Mouse (Mus musculus): ENCODE measurements around the gene Cep57l1.

The Cep57l1 gene

DNA sequence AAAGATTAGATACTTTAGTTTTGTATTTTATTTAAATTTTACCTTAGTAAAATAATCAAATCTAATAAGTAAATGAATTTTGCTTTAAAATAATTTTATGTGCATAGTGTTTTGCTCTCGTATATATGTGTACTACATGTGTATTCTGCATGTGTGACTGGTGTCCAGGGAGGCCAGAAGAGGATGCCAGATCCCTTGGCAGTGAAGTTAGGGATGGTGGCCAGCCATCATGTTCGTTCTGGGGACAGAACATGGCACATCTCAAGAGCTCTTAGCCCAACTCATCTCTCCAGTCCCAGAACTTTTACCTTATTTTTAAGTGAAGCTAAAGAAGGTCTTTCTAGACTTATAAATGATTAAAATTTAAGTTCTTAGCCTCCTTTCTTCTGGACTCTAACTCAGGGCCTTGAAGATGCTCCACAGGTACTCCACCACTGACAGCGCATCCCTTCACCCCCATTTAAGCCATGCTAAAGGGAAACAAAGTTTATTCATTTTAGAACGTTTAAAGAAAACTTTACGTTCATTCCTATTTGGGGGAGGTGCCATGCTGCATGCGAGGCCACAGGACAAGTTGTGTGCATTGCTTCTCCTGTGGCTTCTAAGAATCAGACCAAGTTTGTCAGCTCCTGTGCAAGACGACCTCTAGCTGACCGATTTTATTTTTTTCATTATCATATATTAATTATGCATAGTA, 8.5 kb upstream of the Cep57l1 start:
- DNase-seq (ENCODE audit: extremely low spot score, low spot score) = no peak

DNA sequence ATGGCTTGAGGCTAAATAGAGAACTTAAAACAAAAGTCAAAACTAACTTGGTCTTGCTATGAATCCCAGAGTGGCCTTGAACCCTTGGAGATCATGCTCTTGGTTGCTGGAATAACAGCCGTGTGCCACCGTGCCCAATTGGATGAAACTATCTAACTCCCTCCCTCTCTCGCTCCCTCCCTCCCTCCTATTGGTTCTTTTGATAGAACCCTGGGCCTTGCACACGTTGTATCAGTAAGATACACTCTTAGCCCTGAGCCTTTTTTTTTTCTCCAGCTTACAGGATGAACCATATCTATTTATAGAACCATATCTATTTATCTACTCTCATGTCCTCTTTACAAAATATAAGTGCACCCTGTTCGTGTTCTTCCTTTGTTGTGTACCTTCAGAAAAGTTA, 6.8 kb upstream of the Cep57l1 start:
- no peak for DNase-seq (ENCODE audit: extremely low spot score, low spot score)

DNA sequence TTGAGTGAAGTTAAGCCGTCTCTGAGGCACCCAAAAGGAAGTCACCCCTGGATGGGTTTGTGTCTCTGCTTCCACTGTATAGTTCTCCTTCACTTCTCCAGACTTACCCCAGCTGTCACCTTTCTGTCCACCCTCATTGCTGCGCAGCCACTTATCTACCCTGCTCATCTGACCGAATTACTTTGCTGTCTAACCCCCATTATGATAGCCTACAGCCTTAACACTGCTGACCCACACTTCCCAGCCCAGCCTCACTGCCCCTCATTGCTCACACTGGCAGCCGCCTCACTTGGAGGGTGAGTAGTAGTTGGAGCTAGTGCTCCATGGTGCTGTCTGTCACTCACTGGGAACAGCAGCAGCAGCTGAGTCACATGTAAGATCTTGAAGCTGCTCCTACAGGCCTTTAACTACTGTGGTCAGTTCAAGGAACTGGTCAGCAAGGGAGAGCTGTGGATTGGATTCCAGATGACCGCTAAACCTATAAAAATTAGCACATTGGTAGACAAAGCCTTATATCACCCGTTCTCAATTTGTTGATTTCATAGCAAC, 4.7 kb upstream of the Cep57l1 start:
- no peak for DNase-seq (ENCODE audit: extremely low spot score, low spot score)

DNA sequence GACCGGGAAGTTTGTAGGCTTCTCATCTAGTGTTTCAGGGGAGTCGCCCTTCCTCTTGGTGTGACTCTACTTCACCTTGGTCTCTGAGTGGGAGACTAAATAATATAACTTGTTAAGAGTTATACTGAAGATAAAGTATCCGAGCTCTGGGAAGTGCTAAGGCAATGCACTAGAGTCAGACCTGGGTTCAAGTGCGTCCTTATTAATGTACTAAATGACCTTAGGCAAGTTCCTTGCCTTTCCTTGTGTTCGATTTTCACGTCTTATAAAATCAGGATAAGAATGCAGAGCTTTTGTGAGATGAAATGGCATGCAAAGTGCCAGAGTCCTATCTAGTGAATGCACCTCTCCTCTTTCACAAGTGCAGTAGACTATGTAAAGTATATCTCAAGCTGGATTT, 2.9 kb upstream of the Cep57l1 start:
- DNase-seq (ENCODE audit: extremely low spot score, low spot score) = no peak

DNA sequence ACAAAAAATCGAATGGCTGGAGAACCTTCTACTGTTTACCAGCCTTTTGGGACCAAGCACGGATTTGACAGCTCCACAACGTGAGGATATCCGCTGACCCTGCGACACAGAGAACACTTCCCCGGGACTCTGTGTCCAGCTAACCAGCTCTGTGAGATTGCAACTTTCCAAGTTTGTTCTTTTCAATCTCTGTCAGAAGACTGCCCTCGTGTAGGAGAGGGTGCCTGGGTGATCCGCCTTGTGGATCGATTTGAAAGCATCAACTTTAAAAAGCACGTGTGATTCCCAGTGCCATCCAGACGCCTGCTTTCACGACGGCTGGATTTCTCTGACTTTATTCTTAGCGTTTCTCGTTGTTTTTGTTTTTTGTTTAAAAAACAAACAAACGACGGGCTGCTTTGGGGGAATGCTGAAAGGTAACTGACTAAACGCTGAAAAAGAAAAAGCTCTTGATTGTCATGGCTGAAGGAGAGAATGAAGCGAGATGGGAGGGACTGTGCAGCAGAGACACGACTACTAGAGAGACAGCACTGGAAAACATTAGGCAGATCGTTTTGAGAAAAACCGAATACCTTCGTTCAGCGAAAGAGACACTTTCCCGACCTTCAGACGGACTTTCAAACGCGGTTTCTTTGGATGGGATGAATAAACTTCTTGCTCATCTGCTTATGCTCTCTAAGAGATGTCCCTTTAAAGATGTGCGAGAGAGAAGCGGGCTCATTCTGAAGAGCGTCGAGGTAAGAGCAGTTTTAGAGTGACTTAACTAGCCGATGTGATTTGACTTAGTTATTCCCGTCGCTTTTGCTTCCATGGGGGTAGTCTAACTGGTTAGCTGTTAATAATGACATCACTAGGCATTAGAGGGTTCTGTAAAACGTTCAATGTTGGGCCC, 1.1 kb upstream of the Cep57l1 start:
- peak; percentile 20 for DNase-seq (ENCODE audit: extremely low spot score, low spot score)

DNA sequence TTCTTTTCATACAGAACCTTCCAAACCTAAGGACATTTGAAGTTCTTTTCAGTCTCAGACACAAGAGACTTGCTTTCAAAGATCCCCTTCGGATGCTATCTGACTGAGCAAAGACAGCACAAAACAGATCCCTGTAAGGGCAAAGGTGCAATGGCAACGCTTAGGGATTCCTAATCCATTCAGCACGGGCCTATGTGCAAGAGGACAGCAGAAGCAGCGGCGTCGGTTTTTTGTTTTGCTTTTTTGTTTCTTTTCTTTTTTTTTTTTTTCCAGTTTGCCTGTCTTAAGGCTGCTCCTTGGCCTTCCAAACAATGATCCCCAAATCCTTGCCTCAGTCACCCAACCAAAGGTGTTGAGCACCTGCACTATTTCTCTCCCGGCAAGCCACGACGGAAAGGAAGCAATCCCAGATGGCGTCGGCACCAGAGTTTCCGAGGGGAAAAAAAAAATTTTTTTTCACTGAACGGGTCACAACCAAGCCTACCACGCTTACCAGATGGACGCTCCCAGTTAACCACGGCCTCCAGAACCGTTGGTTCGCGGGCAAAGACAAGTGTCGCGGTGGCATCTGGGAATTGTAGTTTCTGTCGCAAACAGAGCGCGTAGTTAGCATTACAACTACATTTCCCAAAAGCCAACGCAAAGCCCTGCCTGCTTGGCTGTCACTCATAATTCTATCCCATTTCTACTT, 446 bp downstream of the Cep57l1 start:
- no peak for DNase-seq (ENCODE audit: extremely low spot score, low spot score)

DNA sequence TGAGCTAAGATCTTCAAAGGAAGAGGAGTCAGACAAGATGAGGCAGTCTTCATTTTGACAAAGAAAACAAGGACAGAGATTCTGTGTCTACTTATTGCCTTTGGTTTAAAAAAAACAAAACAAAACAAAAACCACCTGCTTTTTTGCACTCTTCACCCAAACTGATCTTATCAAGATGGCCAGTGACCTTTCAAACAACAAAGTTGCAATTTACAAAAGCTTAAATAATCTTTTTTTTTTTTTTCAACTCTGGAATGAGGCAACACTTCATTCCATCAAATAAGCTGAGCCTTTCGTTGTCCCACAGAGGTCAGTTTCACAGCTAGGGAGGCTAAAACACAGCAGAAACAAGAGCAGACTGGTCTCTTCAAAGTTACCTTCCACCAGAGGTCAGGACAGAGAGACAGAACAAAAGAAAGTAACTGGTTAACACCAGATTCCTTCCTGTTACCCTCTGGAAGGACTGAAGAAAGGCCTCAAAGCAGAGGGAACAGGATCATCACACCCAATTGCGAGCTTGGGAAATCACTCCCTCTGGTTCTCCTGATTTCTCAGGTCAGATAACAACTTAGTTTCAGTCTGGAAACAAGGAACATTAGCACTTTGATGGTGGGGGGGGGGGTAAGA, 3.8 kb downstream of the Cep57l1 start:
- DNase-seq (ENCODE audit: extremely low spot score, low spot score) = no peak

DNA sequence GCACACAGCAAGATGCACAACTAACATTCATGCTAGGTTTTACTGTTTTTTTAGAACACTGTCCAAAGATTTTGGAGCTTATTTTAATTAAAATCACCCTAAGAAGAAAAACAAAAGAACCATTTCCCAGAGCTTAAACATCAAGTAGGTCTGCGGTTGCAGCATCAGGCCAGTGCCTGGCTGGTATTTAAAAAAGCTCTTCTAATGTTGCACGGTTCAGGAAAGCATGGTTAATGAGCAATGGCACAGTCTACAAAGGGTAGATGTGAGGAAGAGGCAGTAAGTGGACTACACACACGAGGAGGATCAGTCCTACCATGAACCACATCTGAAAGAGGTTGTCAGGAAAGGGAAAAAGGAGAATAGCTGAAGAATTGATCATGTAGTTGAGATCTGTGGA, 5.0 kb downstream of the Cep57l1 start:
- no peak for DNase-seq (ENCODE audit: extremely low spot score, low spot score)

DNA sequence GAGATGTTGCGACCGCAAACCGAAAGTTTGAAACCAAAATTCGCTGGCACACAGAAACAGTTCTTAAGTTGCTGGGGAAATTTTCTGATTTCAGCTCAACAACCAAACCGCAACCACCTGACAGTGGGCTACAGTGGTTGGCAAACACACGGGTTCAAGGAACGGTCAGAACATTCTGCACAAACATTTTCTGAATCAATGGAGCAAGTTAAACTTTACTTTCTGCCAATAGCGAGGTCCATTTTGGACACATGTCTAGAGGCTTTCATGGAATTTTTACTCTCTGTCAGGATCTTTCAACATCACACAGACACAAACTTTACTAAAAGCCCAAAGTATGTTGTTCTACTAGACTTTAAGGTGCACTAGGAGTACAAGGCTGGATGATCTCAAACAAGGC, 6.2 kb downstream of the Cep57l1 start:
- no peak for DNase-seq (ENCODE audit: extremely low spot score, low spot score)

DNA sequence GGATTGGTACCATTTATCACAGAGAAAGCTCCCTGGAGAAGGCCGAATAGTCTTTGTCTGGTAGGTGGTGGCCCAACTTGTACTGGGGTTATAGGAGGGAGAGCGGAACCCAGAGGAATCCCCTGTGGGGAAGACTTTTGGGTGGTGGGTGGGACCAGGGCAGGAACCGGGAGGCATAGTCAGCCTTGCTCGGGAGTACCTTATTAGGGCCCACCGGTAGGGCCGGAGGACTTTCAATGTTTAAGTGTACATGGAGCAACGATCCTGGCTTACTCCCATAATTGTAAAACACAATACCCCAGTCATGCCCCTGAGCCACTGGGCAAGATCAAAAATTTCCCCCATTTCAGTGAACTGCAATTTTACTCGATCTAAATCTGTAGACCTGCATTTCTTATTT, 12.4 kb downstream of the Cep57l1 start:
- DNase-seq (ENCODE audit: extremely low spot score, low spot score) = no peak

DNA sequence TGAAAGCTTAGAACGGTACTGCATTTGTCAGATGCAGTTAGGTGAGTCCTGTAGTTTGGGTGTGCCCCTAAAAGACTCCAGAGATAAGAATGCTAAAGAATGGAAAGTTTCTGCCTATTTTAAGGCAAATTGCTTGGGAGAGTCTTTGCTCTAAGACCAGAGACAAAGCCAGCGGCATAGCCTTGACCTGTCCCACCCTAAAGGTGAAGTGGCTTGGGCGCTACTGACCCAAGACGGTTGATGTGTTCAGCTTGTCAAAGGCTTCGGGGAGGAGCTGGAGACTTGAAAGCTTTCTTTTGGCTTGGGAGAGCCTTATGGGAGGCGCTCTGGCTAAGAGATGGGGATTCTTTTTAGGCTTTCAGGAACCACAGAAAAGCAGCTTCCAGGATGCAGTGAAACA, 17.3 kb downstream of the Cep57l1 start:
- no peak for DNase-seq (ENCODE audit: extremely low spot score, low spot score)

DNA sequence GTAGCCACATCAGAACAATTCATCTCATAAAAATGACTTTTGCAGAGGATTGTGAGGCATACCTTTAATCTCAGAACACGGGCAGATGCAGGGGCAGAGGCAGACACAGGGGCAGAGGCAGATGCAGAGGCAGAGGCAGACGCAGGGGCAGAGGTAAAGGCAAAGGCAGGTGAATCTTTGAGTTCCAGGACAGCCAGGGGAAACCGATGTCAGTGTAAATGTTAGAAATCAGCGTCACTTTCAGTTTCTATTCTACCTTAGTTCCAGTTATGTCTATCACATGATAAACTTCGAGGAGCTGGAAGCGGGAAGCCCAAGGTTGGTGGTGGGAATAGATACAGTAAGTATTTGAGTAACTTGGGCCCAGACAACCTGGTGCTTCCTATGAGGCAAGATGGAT, 42.4 kb downstream of the Cep57l1 start:
- no peak for DNase-seq (ENCODE audit: extremely low spot score, low spot score)

DNA sequence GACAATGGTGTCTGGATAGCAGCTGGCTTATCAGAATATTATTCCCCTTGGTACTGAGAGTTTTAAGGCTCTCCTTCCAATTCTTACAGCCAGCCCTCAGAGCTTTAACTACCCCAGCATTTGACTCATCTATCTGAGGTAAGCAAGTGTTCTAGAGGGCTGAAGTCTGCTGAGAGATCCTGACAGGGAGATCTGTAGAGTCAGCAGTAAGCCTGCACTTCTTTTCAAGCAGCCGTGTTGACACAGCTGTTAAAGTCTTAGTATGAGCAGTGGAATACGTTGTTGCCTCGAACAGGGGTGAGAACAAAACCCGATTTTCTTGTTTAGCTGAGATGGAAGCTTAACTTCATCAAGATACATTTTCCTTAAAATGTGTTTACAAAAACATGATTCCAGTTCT, 43.4 kb downstream of the Cep57l1 start:
- DNase-seq (ENCODE audit: extremely low spot score, low spot score) = no peak

DNA sequence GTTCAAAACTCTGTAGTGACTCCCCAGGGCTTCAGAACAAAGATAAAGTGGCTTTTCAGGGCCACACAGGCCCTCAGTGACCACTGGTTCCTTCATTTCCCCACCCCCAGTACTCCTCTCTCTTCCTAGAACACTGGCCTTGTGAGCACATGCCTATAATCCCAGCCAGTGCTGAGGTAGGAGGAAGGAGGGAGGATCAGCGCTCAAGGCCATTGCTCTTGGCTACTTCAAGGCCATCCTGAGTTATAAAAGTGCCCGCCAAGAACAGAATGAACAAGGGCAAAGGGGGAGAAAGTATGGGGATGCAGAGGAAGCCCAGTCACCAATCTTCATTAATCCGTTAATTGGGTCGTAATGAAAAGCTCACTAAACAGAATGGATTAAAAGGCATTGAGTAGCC, 44.1 kb downstream of the Cep57l1 start:
- no peak for DNase-seq (ENCODE audit: extremely low spot score, low spot score)

DNA sequence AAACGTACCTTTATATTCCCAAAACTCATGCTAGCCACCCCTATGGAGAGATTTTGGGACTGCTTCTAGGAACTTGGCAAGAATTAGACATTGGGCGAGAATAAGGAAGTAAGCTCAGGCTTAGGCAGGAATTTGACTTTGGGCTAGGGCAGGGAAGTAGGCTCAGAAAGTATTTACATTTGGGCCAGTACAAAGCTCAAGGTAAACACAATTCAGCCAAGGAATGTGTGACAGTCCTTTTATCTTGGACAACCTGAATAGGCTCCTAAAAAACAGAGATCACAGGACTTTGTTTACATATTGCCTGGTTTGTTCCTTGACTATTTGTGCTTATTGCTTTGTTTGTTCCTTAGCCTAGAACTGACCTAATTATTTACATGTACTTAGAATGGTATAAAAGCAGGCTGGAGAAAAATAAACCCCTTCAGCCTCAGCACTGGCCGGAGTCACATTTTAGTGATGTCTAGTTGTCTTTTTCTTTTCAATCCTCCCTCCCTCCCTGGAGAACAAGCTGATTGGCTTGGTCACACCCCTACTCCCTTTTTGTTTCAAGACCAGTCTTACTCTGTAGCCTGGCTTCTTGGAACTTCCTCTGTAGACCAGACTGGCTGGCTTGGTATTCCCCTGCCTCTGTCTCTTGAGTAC, 45.8 kb downstream of the Cep57l1 start:
- DNase-seq (ENCODE audit: extremely low spot score, low spot score) = no peak

DNA sequence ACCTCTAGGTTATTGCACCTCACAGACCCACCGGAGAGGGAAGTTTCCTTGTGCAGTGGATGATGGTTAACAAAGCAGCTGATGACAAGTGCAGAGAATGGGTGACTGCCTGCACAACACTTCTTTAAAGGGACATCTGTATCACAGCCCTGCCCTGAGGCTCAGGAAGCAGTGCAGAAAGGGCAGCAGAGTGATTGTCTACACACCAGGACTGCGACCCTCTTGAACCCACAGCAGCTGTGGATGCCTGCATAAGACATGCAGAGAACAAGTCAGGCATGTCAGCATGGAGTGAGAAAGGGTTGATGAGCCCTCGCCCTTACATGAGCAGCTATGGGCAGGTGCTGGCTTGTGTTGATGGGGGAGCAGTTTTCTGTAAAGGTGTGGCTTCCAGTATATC, 48.8 kb downstream of the Cep57l1 start:
- DNase-seq (ENCODE audit: extremely low spot score, low spot score) = no peak

DNA sequence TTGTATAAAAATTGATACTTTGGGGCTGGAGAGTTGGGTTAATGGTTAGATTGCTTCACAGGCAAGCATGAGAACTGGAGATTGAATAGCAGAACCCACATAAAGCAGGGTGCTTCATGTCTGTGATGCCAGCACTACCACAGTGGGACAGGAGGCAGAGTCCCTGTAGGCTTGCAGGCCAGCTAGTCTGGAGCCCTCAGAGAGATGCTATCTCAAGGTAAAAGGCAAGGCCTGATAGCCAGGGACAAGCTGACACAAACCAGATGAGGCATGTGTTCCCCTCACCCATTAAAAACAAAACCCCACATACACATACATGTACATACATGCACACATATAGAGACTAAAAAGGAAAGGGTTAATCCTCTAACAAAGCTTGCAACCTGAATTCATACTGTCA, 51.6 kb downstream of the Cep57l1 start:
- no peak for DNase-seq (ENCODE audit: extremely low spot score, low spot score)

DNA sequence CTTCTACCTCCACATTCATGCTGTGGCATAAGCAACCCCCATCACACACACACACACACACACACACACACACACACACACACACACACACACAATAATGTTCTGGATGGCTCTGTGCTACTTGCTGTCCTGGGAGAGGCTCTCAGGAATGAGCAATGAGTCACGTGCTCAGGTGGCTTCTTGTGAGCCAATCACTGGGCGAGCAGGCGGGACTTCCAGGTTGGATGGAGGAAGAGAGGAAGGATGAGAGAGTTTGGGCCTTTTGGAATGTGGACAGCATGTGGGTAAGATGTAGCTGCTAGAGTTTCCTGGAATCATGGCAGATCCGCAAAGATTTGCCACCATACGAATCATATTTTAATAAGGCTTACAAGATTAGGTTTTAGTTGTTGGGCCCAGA, 52.4 kb downstream of the Cep57l1 start:
- DNase-seq (ENCODE audit: extremely low spot score, low spot score) = no peak

DNA sequence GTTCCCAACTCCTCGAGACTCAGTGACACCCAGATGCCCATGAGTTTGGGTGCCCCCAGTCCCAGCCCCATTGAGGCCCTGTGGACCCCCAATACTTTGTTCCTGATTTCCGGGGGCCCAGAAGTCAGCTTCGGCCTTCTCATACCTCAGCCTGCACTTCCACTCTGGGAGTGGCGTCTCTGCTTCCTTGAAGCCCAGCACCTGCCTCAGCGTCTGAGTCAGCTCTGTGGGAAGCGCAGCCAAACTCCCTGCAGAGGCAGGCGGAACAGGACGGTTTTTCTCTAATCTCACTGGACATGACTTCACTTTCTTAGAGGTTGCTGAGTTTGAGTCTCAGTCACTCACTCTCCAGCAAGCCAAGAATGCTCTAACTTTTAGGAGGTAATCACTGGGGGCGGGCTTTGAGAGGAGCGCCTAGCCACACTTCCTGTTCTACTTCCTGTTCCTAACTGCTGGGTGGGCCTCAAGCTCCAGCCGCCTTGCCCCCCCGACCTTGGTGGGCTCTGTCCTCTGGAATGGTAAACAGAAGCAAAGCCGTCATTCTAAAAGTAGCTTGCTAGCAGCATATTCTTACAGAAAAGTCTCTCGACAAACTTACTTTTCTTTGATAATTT, 57.7 kb downstream of the Cep57l1 start:
- no peak for DNase-seq (ENCODE audit: extremely low spot score, low spot score)

DNA sequence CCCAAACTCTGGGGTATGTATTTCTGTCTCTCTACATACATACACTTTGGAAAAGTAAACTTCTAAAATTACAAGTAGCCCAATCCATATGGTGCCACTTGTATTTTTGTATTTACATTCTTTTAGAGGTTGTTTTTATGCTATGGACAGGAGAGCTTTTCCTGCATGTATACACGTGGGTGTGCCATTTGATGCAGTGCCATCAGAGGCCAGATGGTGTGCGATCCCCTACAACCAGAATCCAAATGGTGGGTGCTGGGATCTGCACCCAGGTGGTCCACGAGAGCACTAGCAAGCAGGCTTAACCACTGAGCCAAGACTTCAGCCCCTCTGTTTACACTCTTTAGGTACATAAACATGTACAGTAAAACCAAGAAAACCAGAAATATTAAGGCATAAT, 60.4 kb downstream of the Cep57l1 start:
- DNase-seq (ENCODE audit: extremely low spot score, low spot score) = no peak

DNA sequence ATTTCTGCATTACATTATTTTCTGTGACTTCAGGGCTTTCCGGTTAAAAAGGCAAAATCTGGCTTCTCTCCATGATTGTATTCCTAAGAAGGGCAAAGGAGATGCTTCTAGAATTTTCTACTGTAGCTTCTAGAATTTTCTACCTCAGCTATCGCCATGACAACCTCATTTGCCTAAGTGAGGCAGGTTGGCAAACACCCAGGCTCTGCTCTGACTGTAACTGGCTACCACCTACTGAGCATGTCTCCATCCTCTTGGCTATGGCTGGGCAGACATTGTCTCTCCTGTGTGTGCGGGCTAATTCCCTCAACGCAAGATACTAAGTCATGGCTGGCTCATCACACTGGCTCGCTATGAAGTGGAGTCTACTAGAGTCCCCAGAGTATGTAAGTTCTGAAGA, 63.1 kb downstream of the Cep57l1 start:
- DNase-seq (ENCODE audit: extremely low spot score, low spot score) = no peak

Measured in neural tube, embryonic 10.5 days (tissue).